Mouse (Mus musculus) forebrain, embryonic 14.5 days (tissue): Measurements from ENCODE around the gene Rubcnl. TPM values are rescaled to one million over a fixed set of nuclear protein-coding genes. Genes with fewer than 3 reads are reported as not detected.

ENCODE experiments used
- ATAC-seq: fragments of 200-750 bp; cut with Nextera tagmentation; 2 replicates; pipeline ENCODE4 v1.8.0; 2017; ENCODE audit warnings: mild to moderate bottlenecking, moderate library complexity
- DNase-seq: peaks from one replicate; pipeline ENCODE4 v3.0.0-alpha.2; 2015; ENCODE audit warnings: low spot score
- H3K27ac ChIP-seq: fragments of 300-500 bp; sonication (generic); 2 replicates; pipeline ENCODE4 v1.5.1; 2014; ENCODE audit warnings: low read depth, mild to moderate bottlenecking, control low read depth, low read length, moderate library complexity
- H3K27me3 ChIP-seq: fragments of 300-500 bp; sonication (generic); replicated peaks from 2 replicates; pipeline ENCODE4 v1.6.1; 2014; ENCODE audit warnings: low read length, control low read depth, mixed read lengths; ENCODE audit not compliant: control insufficient read depth, insufficient read depth
- H3K36me3 ChIP-seq: fragments of 300-500 bp; sonication (generic); 2 replicates; pipeline ENCODE4 v1.6.1; 2014; ENCODE audit warnings: low read length, control low read depth; ENCODE audit not compliant: control insufficient read depth, insufficient read depth
- H3K4me1 ChIP-seq: fragments of 300-500 bp; sonication (generic); 2 replicates; pipeline ENCODE4 v1.6.1; 2014; ENCODE audit warnings: antibody characterized with exemption, low read length, control low read depth; ENCODE audit not compliant: control insufficient read depth, insufficient read depth
- H3K4me2 ChIP-seq: fragments of 300-500 bp; sonication (generic); 2 replicates; pipeline ENCODE4 v1.6.1; 2014; ENCODE audit warnings: mild to moderate bottlenecking, control low read depth, low read length
- H3K4me3 ChIP-seq: fragments of 300-500 bp; sonication (generic); 2 replicates; pipeline ENCODE4 v1.5.1; 2014; ENCODE audit warnings: low read depth, low read length, control low read depth
- H3K9ac ChIP-seq: fragments of 300-500 bp; sonication (generic); 2 replicates; pipeline ENCODE4 v1.6.1; 2014; ENCODE audit warnings: mild to moderate bottlenecking, low read length, control low read depth, moderate library complexity
- H3K9me3 ChIP-seq: fragments of 300-500 bp; sonication (generic); replicated peaks from 2 replicates; pipeline ENCODE4 v1.6.1; 2016; ENCODE audit warnings: low read length, control low read depth, mixed read lengths; ENCODE audit not compliant: control insufficient read depth
- WGBS: fragments of 180-500 bp; shearing (Covaris S2); extraction: QIAGEN DNeasy Blood & Tissue Kit; methylation state at CpG from one replicate; pipeline ENCODE4 v1.1.7; 2014; 5-methylcytosine and 5-hydroxymethylcytosine counted together
- polyA plus RNA-seq: library from polyadenylated mRNA; unstranded; fragments of >200 nt; fragmentation: Nextera tagmentation; extraction: Ambion mirVana; gene quantifications from 2 replicates; pipeline ENCODE4 v1.2.1, GENCODE M21; 2014

Rubcnl gene
- polyA plus RNA-seq, 1 experiment from 2014 or later, result 0.30 TPM

GRCm38 (mm10) chr14:75024793-75025710 is 9.2 kb downstream of the Rubcnl start:
- DNase-seq, result no peak
- H3K36me3 ChIP-seq, result no peaks in the 10 kb centered on the region
- H3K4me2 ChIP-seq, result no peak overlapping the region
- ATAC-seq, result no peak
- H3K4me3 ChIP-seq, result no peak overlapping the region
- 89% methylated on average over 8 of the region's 8 CpGs for WGBS
- H3K27ac ChIP-seq, result no peak overlapping the region
- no peaks in the 10 kb centered on the region for H3K27me3 ChIP-seq
- H3K4me1 ChIP-seq, result no peaks in the 10 kb centered on the region
- H3K9me3 ChIP-seq, result no peaks in the 10 kb centered on the region
- no peak overlapping the region for H3K9ac ChIP-seq

GRCm38 (mm10) chr14:75030764-75031163 is 14.9 kb downstream of the Rubcnl start:
- Histone ChIP-seq H3K4me2 (no peak overlapping the region), H3K4me3 (no peak overlapping the region), H3K9me3 (no peaks in the 10 kb centered on the region), H3K27me3 (no peaks in the 10 kb centered on the region), H3K36me3 (no peaks in the 10 kb centered on the region), H3K9ac (no peak overlapping the region), H3K4me1 (no peaks in the 10 kb centered on the region), H3K27ac (no peak overlapping the region)
- DNase-seq (no peak), ATAC-seq (no peak)
- 73% methylated on average over 7 of the region's 7 CpGs for WGBS

- WGBS, result 84% methylated on average over 9 of the region's 9 CpGs
- no peaks in the 10 kb centered on the region for H3K36me3 ChIP-seq
- no peak overlapping the region for H3K4me3 ChIP-seq
- no peak overlapping the region for H3K4me2 ChIP-seq
- no peak overlapping the region for H3K9ac ChIP-seq
- no peak overlapping the region for H3K27ac ChIP-seq
- ATAC-seq (no peak), DNase-seq (no peak)
- H3K4me1 ChIP-seq, result no peaks in the 10 kb centered on the region
- no peaks in the 10 kb centered on the region for H3K27me3 ChIP-seq
- H3K9me3 ChIP-seq, result no peaks in the 10 kb centered on the region
These were observed 16.3 kb downstream of the Rubcnl start for GRCm38 (mm10) chr14:75031999-75032575.

GRCm38 (mm10) chr14:75032742-75033141 is 16.9 kb downstream of the Rubcnl start:
- no peak for DNase-seq
- Histone ChIP-seq H3K9me3 (no peaks in the 10 kb centered on the region), H3K4me2 (no peak overlapping the region), H3K36me3 (no peaks in the 10 kb centered on the region), H3K4me3 (no peak overlapping the region), H3K4me1 (no peaks in the 10 kb centered on the region), H3K9ac (no peak overlapping the region), H3K27ac (no peak overlapping the region), H3K27me3 (no peaks in the 10 kb centered on the region)
- WGBS, result 78% methylated on average over 4 of the region's 4 CpGs
- ATAC-seq, result no peak

- H3K27me3 ChIP-seq, result no peaks in the 10 kb centered on the region
- H3K9ac ChIP-seq, result no peak overlapping the region
- H3K27ac ChIP-seq, result no peak overlapping the region
- H3K4me1 ChIP-seq, result no peaks in the 10 kb centered on the region
- WGBS, result 96% methylated on average over 3 of the region's 3 CpGs
- no peak overlapping the region for H3K4me2 ChIP-seq
- H3K36me3 ChIP-seq, result no peaks in the 10 kb centered on the region
- ATAC-seq (no peak), DNase-seq (no peak)
- no peak overlapping the region for H3K4me3 ChIP-seq
- H3K9me3 ChIP-seq, result no peaks in the 10 kb centered on the region
These were observed 18.4 kb downstream of the Rubcnl start for GRCm38 (mm10) chr14:75034240-75034639.

- Histone ChIP-seq H3K36me3 (no peaks in the 10 kb centered on the region), H3K4me1 (no peaks in the 10 kb centered on the region), H3K4me2 (no peak overlapping the region), H3K4me3 (no peak overlapping the region), H3K27ac (no peak overlapping the region), H3K9me3 (no peaks in the 10 kb centered on the region), H3K27me3 (no peaks in the 10 kb centered on the region), H3K9ac (no peak overlapping the region)
- 63% methylated on average over 11 of the region's 11 CpGs for WGBS
- no peak for ATAC-seq
- DNase-seq, result peak; percentile 31
These were observed 19.6 kb downstream of the Rubcnl start for GRCm38 (mm10) chr14:75035431-75035830.

- no peaks in the 10 kb centered on the region for H3K9me3 ChIP-seq
- no peak for DNase-seq
- H3K27ac ChIP-seq, result no peak overlapping the region
- H3K27me3 ChIP-seq, result no peaks in the 10 kb centered on the region
- H3K36me3 ChIP-seq, result no peaks in the 10 kb centered on the region
- H3K4me2 ChIP-seq, result no peak overlapping the region
- ATAC-seq, result no peak
- H3K9ac ChIP-seq, result no peak overlapping the region
- no peaks in the 10 kb centered on the region for H3K4me1 ChIP-seq
- WGBS, result 80% methylated on average over 7 of the region's 7 CpGs
- H3K4me3 ChIP-seq, result no peak overlapping the region
These were observed 29.4 kb downstream of the Rubcnl start for GRCm38 (mm10) chr14:75045184-75045583.

GRCm38 (mm10) chr14:75052451-75052850 is 36.6 kb downstream of the Rubcnl start:
- Histone ChIP-seq H3K4me3 (no peak overlapping the region), H3K4me2 (no peak overlapping the region), H3K27me3 (no peaks in the 10 kb centered on the region), H3K36me3 (no peaks in the 10 kb centered on the region), H3K9me3 (no peaks in the 10 kb centered on the region), H3K27ac (no peak overlapping the region), H3K4me1 (no peaks in the 10 kb centered on the region), H3K9ac (no peak overlapping the region)
- DNase-seq (peak; percentile 10), ATAC-seq (no peak)
- 68% methylated on average over 8 of the region's 8 CpGs for WGBS
